Mouse (Mus musculus) testis, adult 2 months (tissue): ENCODE data around the gene Spata48. TPM values are rescaled to one million over a fixed set of nuclear protein-coding genes. Genes with fewer than 3 reads are reported as not detected.

Source experiments
- H3K27ac ChIP-seq: fragments of 200-500 bp; 2 replicates; pipeline ENCODE4 v1.5.1; 2012; ENCODE audit warnings: low read depth, low read length; ENCODE audit not compliant: control insufficient read depth, insufficient read depth
- H3K27me3 ChIP-seq: fragments of 200-500 bp; 2 replicates; pipeline ENCODE4 v1.6.1; 2012; ENCODE audit warnings: mild to moderate bottlenecking, low read length, moderate library complexity; ENCODE audit not compliant: control insufficient read depth, insufficient read depth
- H3K36me3 ChIP-seq: fragments of 200-500 bp; 2 replicates; pipeline ENCODE4 v1.6.1; 2012; ENCODE audit warnings: mild to moderate bottlenecking, low read length; ENCODE audit not compliant: control insufficient read depth, insufficient read depth
- H3K4me1 ChIP-seq: fragments of 200-500 bp; 2 replicates; pipeline ENCODE4 v1.6.1; 2012; ENCODE audit warnings: low read length; ENCODE audit not compliant: control insufficient read depth, insufficient read depth
- H3K4me3 ChIP-seq: fragments of 200-500 bp; 2 replicates; pipeline ENCODE4 v1.5.1; 2012; ENCODE audit warnings: low read depth, mild to moderate bottlenecking, low read length, moderate library complexity, mixed read lengths; ENCODE audit not compliant: control insufficient read depth
- CTCF ChIP-seq: fragments of 200-500 bp; IDR thresholded peaks from 2 replicates; pipeline ENCODE4 v1.5.1; 2012; ENCODE audit warnings: low read depth, mild to moderate bottlenecking, inconsistent platforms, low read length, moderate library complexity; ENCODE audit not compliant: control insufficient read depth, insufficient read depth, insufficient replicate concordance
- POLR2A ChIP-seq: fragments of 200-500 bp; IDR thresholded peaks from 2 replicates; pipeline ENCODE4 v1.6.1; 2012; ENCODE audit warnings: low read depth, mild to moderate bottlenecking, inconsistent platforms, low read length, moderate library complexity; ENCODE audit not compliant: control insufficient read depth
- polyA plus RNA-seq: library from polyadenylated mRNA; depleted of rRNA; stranded (reverse); fragments of >200 nt; gene quantifications from 2 replicates; pipeline ENCODE4 v1.2.3, GENCODE M21; 2012

The Spata48 gene
- polyA plus RNA-seq, 1 experiment: 27.4 TPM

DNA sequence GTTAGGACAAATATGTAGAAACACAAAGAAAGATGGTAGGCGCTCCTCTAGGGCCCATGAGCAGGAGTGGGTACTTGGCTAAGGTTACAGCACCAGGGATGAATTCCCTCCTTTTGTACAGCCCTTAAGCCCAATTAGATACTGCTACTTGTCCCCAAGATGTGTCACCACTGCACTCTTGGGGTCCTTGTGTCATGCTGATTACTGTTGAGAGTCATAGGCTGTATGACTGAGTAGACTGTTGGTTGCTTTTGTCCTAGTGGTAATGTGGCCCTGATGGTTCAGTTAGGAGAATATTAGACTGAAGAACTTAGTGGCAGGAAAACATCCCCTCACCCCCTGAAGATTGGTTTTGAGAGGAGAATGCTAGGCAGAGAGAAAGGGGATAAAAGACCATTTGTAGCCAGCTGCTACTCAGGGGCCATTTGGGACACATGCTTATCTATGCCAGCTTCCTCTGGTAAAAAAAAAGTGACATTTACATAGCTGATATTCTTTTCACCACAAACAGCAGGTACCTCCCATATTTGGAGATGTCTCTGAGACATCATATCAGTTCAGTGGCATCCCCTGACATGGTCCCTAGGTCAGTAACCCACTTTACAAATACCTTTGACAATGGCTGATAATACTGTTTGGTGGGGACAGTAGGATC is 56.0 kb downstream of the Spata48 start:
- Histone ChIP-seq H3K4me1 (no peaks in the 10 kb centered on the region), H3K36me3 (no peaks in the 10 kb centered on the region), H3K27me3 (no peaks in the 10 kb centered on the region), H3K4me3 (no peak overlapping the region), H3K27ac (no peak overlapping the region)
- TF ChIP-seq CTCF: no peak
- no peak for TF ChIP-seq POLR2A

GRCm38 (mm10) chr11:11519255-11520243 is 57.7 kb downstream of the Spata48 start:
- no peaks in the 10 kb centered on the region for H3K4me1 ChIP-seq
- no peaks in the 10 kb centered on the region for H3K27me3 ChIP-seq
- no peaks in the 10 kb centered on the region for H3K36me3 ChIP-seq
- no peak overlapping the region for H3K27ac ChIP-seq
- H3K4me3 ChIP-seq: no peak overlapping the region
- TF ChIP-seq CTCF: no peak
- TF ChIP-seq POLR2A: no peak

GRCm38 (mm10) chr11:11521908-11522441 is 60.1 kb downstream of the Spata48 start:
- TF ChIP-seq POLR2A (no peak), CTCF (no peak)
- no peak overlapping the region for H3K27ac ChIP-seq

DNA sequence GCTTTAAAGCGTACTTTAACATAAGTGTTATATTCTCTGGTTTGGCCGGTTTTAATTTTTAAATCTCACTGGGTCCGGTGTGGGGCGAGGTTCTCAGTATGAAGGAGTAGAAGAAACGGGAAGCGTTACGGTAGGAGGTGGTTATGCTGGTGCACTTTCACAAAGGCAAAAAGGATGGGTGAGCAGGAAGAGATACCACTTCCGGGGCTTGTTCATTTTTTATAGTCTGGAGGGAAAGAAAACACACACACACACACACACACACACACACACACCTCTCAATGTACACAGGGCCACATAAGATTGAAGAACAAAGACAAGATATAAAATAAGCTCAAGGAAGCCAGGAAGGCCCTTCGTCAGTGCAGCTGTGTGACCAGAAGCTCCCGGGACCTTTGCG is 66.9 kb downstream of the Spata48 start:
- no peak overlapping the region for H3K27ac ChIP-seq
- H3K36me3 ChIP-seq: no peaks in the 10 kb centered on the region
- no peak overlapping the region for H3K4me3 ChIP-seq
- TF ChIP-seq CTCF (no peak), POLR2A (no peak)
- no peaks in the 10 kb centered on the region for H3K27me3 ChIP-seq
- H3K4me1 ChIP-seq: peaks cover 3% of the 10 kb centered on the region

More at GRCm38 (mm10) chr11:11521908-11522441, 60.1 kb downstream of the Spata48 start:
- H3K4me3 ChIP-seq: no peak overlapping the region
- H3K27me3 ChIP-seq: no peaks in the 10 kb centered on the region
- H3K36me3 ChIP-seq: no peaks in the 10 kb centered on the region
- H3K4me1 ChIP-seq: no peaks in the 10 kb centered on the region

DNA sequence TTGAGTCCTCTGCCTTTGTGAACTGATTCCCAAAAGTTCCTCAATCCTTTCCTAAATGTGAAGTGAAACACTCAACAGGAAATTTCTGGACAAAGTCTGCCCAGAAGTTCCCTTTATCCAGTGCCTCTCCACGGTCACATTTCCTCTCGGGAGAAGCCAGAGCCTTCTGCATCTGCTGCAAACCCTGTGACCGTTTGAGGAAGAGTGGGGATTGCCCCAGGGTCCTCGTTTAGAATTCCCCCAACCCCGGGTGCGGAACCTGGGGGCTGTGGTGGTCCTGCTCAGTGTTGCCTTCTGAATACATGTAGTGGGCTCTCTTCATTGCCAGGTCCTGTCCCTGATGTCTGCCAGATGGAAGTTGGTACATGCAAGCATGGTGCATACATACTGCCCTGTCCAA is 67.3 kb downstream of the Spata48 start:
- Histone ChIP-seq H3K4me3 (no peak overlapping the region), H3K27me3 (no peaks in the 10 kb centered on the region), H3K27ac (no peak overlapping the region), H3K36me3 (no peaks in the 10 kb centered on the region), H3K4me1 (peaks cover 3% of the 10 kb centered on the region)
- no peak for TF ChIP-seq POLR2A
- no peak for TF ChIP-seq CTCF

DNA sequence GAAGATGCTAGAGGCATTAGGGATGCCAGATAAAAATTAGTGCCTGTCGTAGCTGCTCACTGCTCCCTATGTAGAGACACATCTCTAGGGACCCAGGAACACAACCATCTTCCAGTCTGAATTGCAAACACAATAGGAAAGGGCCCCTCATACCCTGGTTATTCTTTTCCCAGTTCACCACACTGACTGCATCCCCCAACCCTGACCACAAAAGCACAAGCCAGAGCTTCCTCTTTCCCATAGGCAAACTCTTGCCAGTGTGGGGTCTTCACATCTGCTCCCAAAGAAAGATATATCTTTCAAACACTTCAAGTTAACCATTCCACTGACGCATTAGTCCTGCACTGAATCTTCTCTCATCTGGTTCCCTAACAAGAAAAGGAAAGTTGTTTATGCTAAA is 68.2 kb downstream of the Spata48 start:
- TF ChIP-seq CTCF: no peak
- no peak for TF ChIP-seq POLR2A
- Histone ChIP-seq H3K27me3 (no peaks in the 10 kb centered on the region), H3K4me1 (peaks cover 3% of the 10 kb centered on the region), H3K4me3 (no peak overlapping the region), H3K36me3 (no peaks in the 10 kb centered on the region), H3K27ac (no peak overlapping the region)

DNA sequence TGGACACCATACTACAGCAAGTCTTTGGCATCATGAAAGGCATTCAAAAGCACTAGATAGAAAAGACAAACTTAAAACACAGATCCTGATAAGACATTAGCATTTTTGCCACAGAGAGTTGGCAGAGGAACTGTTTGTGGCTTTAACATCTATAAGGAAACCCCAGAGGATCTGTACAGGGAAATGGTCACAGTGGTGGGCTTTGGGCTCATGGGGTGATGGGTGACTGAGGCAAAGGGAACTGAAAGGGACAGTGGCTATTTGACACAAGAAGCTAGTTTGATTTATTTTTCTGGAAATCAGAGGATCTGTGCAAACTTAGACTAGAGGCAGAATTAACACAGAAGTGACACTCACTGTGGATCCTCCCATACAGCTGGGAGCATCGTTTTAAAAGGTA is 74.4 kb downstream of the Spata48 start:
- H3K27me3 ChIP-seq: no peaks in the 10 kb centered on the region
- no peaks in the 10 kb centered on the region for H3K4me1 ChIP-seq
- TF ChIP-seq CTCF (no peak), POLR2A (no peak)
- H3K36me3 ChIP-seq: no peaks in the 10 kb centered on the region
- H3K4me3 ChIP-seq: no peak overlapping the region
- no peak overlapping the region for H3K27ac ChIP-seq
